Mouse (Mus musculus) hindlimb bud, embryonic 11.5 days (tissue): Measurements from ENCODE around the gene Hras.

Experiments
- DNase-seq: peaks from one replicate; pipeline ENCODE4 v3.0.0-alpha.2; 2012; ENCODE audit warnings: low read depth, low spot score; ENCODE audit errors: extremely low spot score

Gene Hras

GRCm38 (mm10) chr7:141193948-141194347 is at the start of gene Hras, which contains the start of gene Lrrc56:
Gene Hras (minus strand): TSS chr7:141194005.
Gene Lrrc56 (plus strand): TSS chr7:141194157.
- peak; percentile 81 for DNase-seq

- DNase-seq: no peak
Observed at GRCm38 (mm10) chr7:141231551-141231950, 37.7 kb upstream of the Hras start.

GRCm38 (mm10) chr7:141231111-141231510 is 37.3 kb upstream of the Hras start:
- no peak for DNase-seq

- no peak for DNase-seq
Observed at GRCm38 (mm10) chr7:141230570-141230969, 36.8 kb upstream of the Hras start.

GRCm38 (mm10) chr7:141229702-141230101 is 35.9 kb upstream of the Hras start:
- no peak for DNase-seq

GRCm38 (mm10) chr7:141228279-141229067 is 34.7 kb upstream of the Hras start, which contains the start of gene Phrf1:
Gene Phrf1 (plus strand): TSS chr7:141228784.
- peak; percentile 78 for DNase-seq

- no peak for DNase-seq
Observed at GRCm38 (mm10) chr7:141227796-141228195, 34.0 kb upstream of the Hras start.

- DNase-seq: no peak
Observed at GRCm38 (mm10) chr7:141226535-141226934, 32.7 kb upstream of the Hras start.

- no peak for DNase-seq
Observed at GRCm38 (mm10) chr7:141222696-141223215, 29.0 kb upstream of the Hras start.

- DNase-seq: no peak
Observed at GRCm38 (mm10) chr7:141222126-141222467, 28.3 kb upstream of the Hras start.

GRCm38 (mm10) chr7:141221249-141222125 is 27.7 kb upstream of the Hras start:
- peak; percentile 81 for DNase-seq

- DNase-seq: no peak
Observed at GRCm38 (mm10) chr7:141220377-141220776, 26.6 kb upstream of the Hras start.

- no peak for DNase-seq
Observed at GRCm38 (mm10) chr7:141219558-141220099, 25.8 kb upstream of the Hras start.

- DNase-seq: no peak
Observed at GRCm38 (mm10) chr7:141218557-141219133, 24.8 kb upstream of the Hras start.

- DNase-seq: no peak
Observed at GRCm38 (mm10) chr7:141218141-141218540, 24.3 kb upstream of the Hras start.

GRCm38 (mm10) chr7:141217343-141218013 is 23.7 kb upstream of the Hras start:
- DNase-seq: no peak

- DNase-seq: no peak
Observed at GRCm38 (mm10) chr7:141216894-141217293, 23.1 kb upstream of the Hras start.

- DNase-seq: no peak
Observed at GRCm38 (mm10) chr7:141215880-141216733, 22.3 kb upstream of the Hras start.

- DNase-seq: peak; percentile 75
Observed at GRCm38 (mm10) chr7:141215101-141215879, 21.5 kb upstream of the Hras start, which contains the start of gene Rassf7. Gene Rassf7 (plus strand): TSS chr7:141215860.
